Mouse (Mus musculus) CH12.LX (cell line): ENCODE data around the gene Ggcx. TPM values are rescaled to one million over a fixed set of nuclear protein-coding genes. Genes with fewer than 3 reads are reported as not detected.

Experiments
- DNase-seq: peaks from one replicate; pipeline ENCODE4 v3.0.0-alpha.2; 2013; ENCODE audit errors: extremely low read depth
- H3K27ac ChIP-seq: 2 replicates; pipeline ENCODE4 v1.5.1; 2012; ENCODE audit warnings: low read depth, mild to moderate bottlenecking, control low read depth, moderate library complexity; ENCODE audit not compliant: insufficient read depth
- H3K27me3 ChIP-seq: replicated peaks from 2 replicates; pipeline ENCODE3; 2012; ENCODE audit warnings: inconsistent platforms
- H3K36me3 ChIP-seq, 2 experiments: replicated peaks in 1 of 2; 2 replicates each; pipeline versions ENCODE3 to v1.6.1; 2012; ENCODE audit warnings: inconsistent platforms in 1 of 2, low read length in 1 of 2, mild to moderate bottlenecking in 1 of 2, mixed read lengths in 1 of 2, moderate library complexity in 1 of 2; ENCODE audit not compliant: control insufficient read depth in 1 of 2, insufficient read depth in 1 of 2
- H3K4me1 ChIP-seq, 2 experiments: 2 replicates each; pipeline ENCODE4 v1.6.1; 2012; ENCODE audit warnings: inconsistent platforms in 1 of 2, moderate library complexity in 1 of 2; ENCODE audit not compliant: insufficient read depth in 2 of 2, control insufficient read depth in 1 of 2
- H3K4me2 ChIP-seq: 2 replicates; pipeline ENCODE4 v1.6.1; 2012; ENCODE audit warnings: low read depth, mild to moderate bottlenecking, control low read depth; ENCODE audit not compliant: poor library complexity, insufficient read depth, severe bottlenecking
- H3K4me3 ChIP-seq, 3 experiments: fragments of 150-350 bp in 1 of 3; sonication (generic) in 1 of 3; replicated peaks in 1 of 3; 2 replicates each; pipeline versions ENCODE3 to v1.5.1; 2011 to 2012; ENCODE audit warnings: low read depth in 2 of 3, low read length in 2 of 3, mild to moderate bottlenecking in 2 of 3, moderate library complexity in 2 of 3, control low read depth in 1 of 3, improper control_type of control experiment in 1 of 3, inconsistent platforms in 1 of 3, mixed read lengths in 1 of 3; ENCODE audit not compliant: poor library complexity in 1 of 3
- H3K79me2 ChIP-seq: replicated peaks from 2 replicates; pipeline ENCODE4 v1.6.1; 2012; ENCODE audit warnings: mild to moderate bottlenecking, moderate library complexity; ENCODE audit not compliant: control insufficient read depth, poor library complexity, insufficient read depth, severe bottlenecking; ENCODE audit errors: extremely low read depth
- H3K9ac ChIP-seq: 2 replicates; pipeline ENCODE4 v1.6.1; 2012; ENCODE audit warnings: low read depth, mild to moderate bottlenecking, control low read depth, moderate library complexity; ENCODE audit not compliant: insufficient read depth
- H3K9me3 ChIP-seq: replicated peaks from 2 replicates; pipeline ENCODE3; 2012; ENCODE audit warnings: low read length, inconsistent platforms, mixed read lengths
- CHD1 ChIP-seq: IDR thresholded peaks from 2 replicates; pipeline ENCODE4 v1.6.1; 2012; ENCODE audit warnings: low read depth, low read length, improper control_type of control experiment, inconsistent platforms
- CHD2 ChIP-seq: IDR thresholded peaks from 2 replicates; pipeline ENCODE4 v1.6.1; 2011; ENCODE audit warnings: low read length, improper control_type of control experiment
- CTCF ChIP-seq, 2 experiments: IDR thresholded peaks in 1 of 2; conservative IDR thresholded peaks in 1 of 2; 2 replicates each; pipeline ENCODE4 v1.5.1; 2011 to 2012; ENCODE audit warnings: low read depth in 2 of 2, low read length in 2 of 2, improper control_type of control experiment in 1 of 2, inconsistent platforms in 1 of 2, mild to moderate bottlenecking in 1 of 2, moderate library complexity in 1 of 2
- E2F4 ChIP-seq: IDR thresholded peaks from 2 replicates; pipeline ENCODE4 v1.6.1; 2011; ENCODE audit warnings: low read depth, low read length, improper control_type of control experiment; ENCODE audit not compliant: insufficient replicate concordance
- EP300 ChIP-seq: IDR thresholded peaks from 2 replicates; pipeline ENCODE4 v1.6.1; 2011; ENCODE audit warnings: low read length, improper control_type of control experiment
- ETS1 ChIP-seq: conservative IDR thresholded peaks from 2 replicates; pipeline ENCODE4 v1.6.1; 2012; ENCODE audit warnings: low read depth, mild to moderate bottlenecking, inconsistent platforms, low read length, improper control_type of control experiment, moderate library complexity
- GABPA ChIP-seq: IDR thresholded peaks from 2 replicates; pipeline ENCODE4 v1.6.1; 2012; ENCODE audit warnings: low read depth, low read length, improper control_type of control experiment, inconsistent platforms; ENCODE audit not compliant: insufficient replicate concordance
- HCFC1 ChIP-seq: IDR thresholded peaks from 2 replicates; pipeline ENCODE4 v1.6.1; 2012; ENCODE audit warnings: low read depth, mild to moderate bottlenecking, inconsistent platforms, low read length, improper control_type of control experiment
- IRF4 ChIP-seq: IDR thresholded peaks from 2 replicates; pipeline ENCODE4 v1.6.1; 2014; ENCODE audit warnings: low read depth, mild to moderate bottlenecking, inconsistent platforms, low read length, improper control_type of control experiment
- JUND ChIP-seq: conservative IDR thresholded peaks from 2 replicates; pipeline ENCODE4 v1.6.1; 2011; ENCODE audit warnings: low read depth, low read length, improper control_type of control experiment
- MAFK ChIP-seq: IDR thresholded peaks from 2 replicates; pipeline ENCODE4 v1.6.1; 2011; ENCODE audit warnings: low read length, improper control_type of control experiment; ENCODE audit not compliant: insufficient replicate concordance
- MAX ChIP-seq: IDR thresholded peaks from 2 replicates; pipeline ENCODE4 v1.6.1; 2011; ENCODE audit warnings: low read length, improper control_type of control experiment
- MAZ ChIP-seq: IDR thresholded peaks from 2 replicates; pipeline ENCODE4 v1.6.1; 2012; ENCODE audit warnings: low read depth, mild to moderate bottlenecking, inconsistent platforms, low read length, improper control_type of control experiment, moderate library complexity
- MXI1 ChIP-seq: IDR thresholded peaks from 2 replicates; pipeline ENCODE4 v1.6.1; 2011; ENCODE audit warnings: mild to moderate bottlenecking, low read depth, low read length, improper control_type of control experiment
- MYC ChIP-seq: IDR thresholded peaks from 2 replicates; pipeline ENCODE4 v1.6.1; 2011; ENCODE audit warnings: low read depth, mild to moderate bottlenecking, improper control_type of control experiment, low read length
- NELFE ChIP-seq: IDR thresholded peaks from 2 replicates; pipeline ENCODE4 v1.6.1; 2011; ENCODE audit warnings: low read depth, low read length, improper control_type of control experiment
- PAX5 ChIP-seq: IDR thresholded peaks from 2 replicates; pipeline ENCODE4 v1.6.1; 2012; ENCODE audit warnings: low read length, inconsistent platforms, mixed read lengths
- POLR2AphosphoS2 ChIP-seq: IDR thresholded peaks from 2 replicates; pipeline ENCODE4 v1.6.1; 2011; ENCODE audit warnings: low read depth, low read length, improper control_type of control experiment
- RAD21 ChIP-seq: IDR thresholded peaks from 2 replicates; pipeline ENCODE4 v1.6.1; 2011; ENCODE audit warnings: low read depth, mild to moderate bottlenecking, low read length, improper control_type of control experiment, moderate library complexity
- SMC3 ChIP-seq: IDR thresholded peaks from 2 replicates; pipeline ENCODE4 v1.6.1; 2011; ENCODE audit warnings: low read depth, low read length, improper control_type of control experiment
- TBP ChIP-seq: conservative IDR thresholded peaks from 2 replicates; pipeline ENCODE4 v1.6.1; 2011; ENCODE audit warnings: low read depth, low read length, improper control_type of control experiment
- TCF12 ChIP-seq: IDR thresholded peaks from 2 replicates; pipeline ENCODE4 v1.6.1; 2014; ENCODE audit warnings: low read depth, mild to moderate bottlenecking, inconsistent platforms, low read length, improper control_type of control experiment
- USF2 ChIP-seq: conservative IDR thresholded peaks from 2 replicates; pipeline ENCODE4 v1.6.1; 2011; ENCODE audit warnings: low read depth, low read length, improper control_type of control experiment
- ZKSCAN1 ChIP-seq: IDR thresholded peaks from 2 replicates; pipeline ENCODE4 v1.6.1; 2012; ENCODE audit warnings: low read depth, inconsistent platforms, low read length, improper control_type of control experiment, borderline replicate concordance
- ZNF384 ChIP-seq: IDR thresholded peaks from 2 replicates; pipeline ENCODE4 v1.6.1; 2012; ENCODE audit warnings: low read depth, low read length, improper control_type of control experiment, inconsistent platforms
- dilution Hi-C: fragments of 300-500 bp; cut with MboI; formaldehyde crosslinking; loops from 2 replicates; pipeline ENCODE4 v1.14.3; 2020; ENCODE audit warnings: low sequenced_read_pairs; ENCODE audit not compliant: extremely low pct_unique_long_range_greater_than_20kb, extremely low pct_ligation_motif_present
- in situ Hi-C: fragments of 300-500 bp; cut with MboI; formaldehyde crosslinking; loops from 3 replicates; pipeline ENCODE4 v1.14.3; 2019; ENCODE audit warnings: low sequenced_read_pairs, low pct_ligation_motif_present, low pct_unique_long_range_greater_than_20kb, mixed read lengths
- polyA plus RNA-seq: library from polyadenylated mRNA; unstranded; fragments of >175 nt; gene quantifications from 2 replicates; pipeline ENCODE4 v1.2.1, GENCODE M21; 2012; ENCODE audit warnings: low read depth; ENCODE audit not compliant: insufficient read length
- total RNA-seq, 2 experiments: library from RNA; depleted of rRNA; stranded (reverse); fragments of 300-350 nt in 1 of 2; fragments of >200 nt in 1 of 2; gene quantifications; 2 replicates each; pipeline ENCODE4 v1.2.3; 2012 to 2014

The Ggcx gene
- total and polyA plus RNA-seq, 3 experiments: 5.2 to 7.8 (median 6.7) TPM

DNA sequence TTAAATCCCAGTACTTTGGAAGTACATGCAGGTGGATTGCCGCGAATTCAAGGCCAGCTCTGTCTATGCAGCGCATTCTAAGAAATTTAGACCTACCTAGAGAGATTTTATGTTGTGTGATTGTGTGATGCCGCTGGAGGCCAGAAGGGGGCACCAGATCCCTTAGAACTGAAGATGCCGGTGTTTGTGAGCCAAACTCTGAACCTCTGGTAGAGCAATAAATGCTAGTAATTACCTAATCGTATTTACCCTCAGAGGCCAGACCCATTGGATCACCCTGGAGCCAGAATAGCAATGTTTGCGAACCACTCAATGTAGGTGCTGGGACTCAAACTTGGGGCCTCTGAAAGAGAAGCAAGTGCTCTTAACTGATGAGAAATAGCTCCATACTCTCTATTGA is 12.2 kb upstream of the Ggcx start:
- Histone ChIP-seq H3K4me3 (no peak overlapping the region), H3K9ac (no peak overlapping the region), H3K4me2 (peak overlapping the region; percentile 78; the same call in 1 of the 2 replicates), H3K79me2 (no peaks in the 10 kb centered on the region), H3K9me3 (no peaks in the 10 kb centered on the region), H3K36me3 (no peaks in the 10 kb centered on the region), H3K27ac (no peak overlapping the region), H3K4me1 (no peaks in the 10 kb centered on the region; a peak in 1 of 4 replicates), H3K27me3 (no peaks in the 10 kb centered on the region)
- in situ Hi-C loops: loop anchor here (25.0 kb wide), 1 partner anchor 435 kb away; no protein-coding TSS in a partner anchor
- peak; percentile 73 for DNase-seq
- TF ChIP-seq PAX5 (no peak), MAFK (no peak), MAZ (no peak), ZNF384 (no peak), TCF12 (no peak), SMC3 (peak; percentile 63), CHD1 (no peak), MAX (no peak), NELFE (no peak), GABPA (no peak), POLR2AphosphoS2 (no peak), EP300 (no peak), CTCF (conservative IDR thresholded peaks at IDR 0.05 in 1 of 2, IDR thresholded peaks at IDR 0.05 in 1 of 2; ENCODE audit: low read depth in 2 of 2, low read length in 2 of 2) (peak; percentile 86 to 89), CHD2 (no peak), IRF4 (no peak), RAD21 (peak; percentile 79), HCFC1 (no peak), ZKSCAN1 (no peak), MYC (no peak), USF2 (no peak), JUND (no peak), E2F4 (no peak), MXI1 (no peak), ETS1 (no peak), TBP (no peak)
- dilution Hi-C loops: no loop called here
